Comparison of ENCODE assay signal across 9 mouse cellular contexts in genomic region chr2:91462196-91462595, GRCm38 (mm10). TPM values are rescaled to one million over a fixed set of nuclear protein-coding genes. Genes with fewer than 3 reads are reported as not detected.
A peak's percentile ranks its signal among the peaks of the same experiment; 100 is the strongest.
DNase-seq lines count a peak whose midpoint lies in the region; ATAC-seq and TF ChIP-seq lines count a peak whose summit lies in the region.
"Had no signal": no experiment of that assay in that cellular context is flagged by ENCODE, and none has a peak within 500 bp of the region (broad histone marks: within the 10 kb centered on the region; RNA-seq: fewer than 3 reads in every experiment).

No protein-coding gene starts in this region.

- 10% methylated on average over 2 of the region's 2 CpGs for WGBS in heart, embryonic 10.5 days
- WGBS in heart, adult 2 months: 63% methylated on average over 2 of the region's 2 CpGs
- WGBS in hindbrain, embryonic 12.5 days: 4% methylated on average over 2 of the region's 2 CpGs
- WGBS in midbrain, embryonic 12.5 days: 9% methylated on average over 2 of the region's 2 CpGs

- H3K4me2 ChIP-seq in hindbrain, embryonic 12.5 days (replicated peaks): peak overlapping the region; percentile 44
- H3K4me2 ChIP-seq in midbrain, embryonic 12.5 days (replicated peaks): peak overlapping the region; percentile 38

- no peaks in the 10 kb centered on the region for H3K79me2 ChIP-seq in heart, adult 2 months (replicated peaks; ENCODE audit: control insufficient read depth, insufficient read depth, low read length)

- TF ChIP-seq EP300 in heart, adult 2 months (IDR thresholded peaks at IDR 0.05; ENCODE audit: insufficient read depth, low read depth, low read length): no peak

- no peak for ATAC-seq in hindbrain, embryonic 12.5 days (ENCODE audit: low FRiP score)
- no peak for ATAC-seq in midbrain, embryonic 12.5 days (ENCODE audit: low FRiP score, low read depth)
- no peak for ATAC-seq in megakaryocyte-erythroid progenitor cell, adult 5-6 weeks (replicated peaks; ENCODE audit: low FRiP score, low TSS enrichment, poor library complexity, severe bottlenecking)
- ATAC-seq in erythroid progenitor cell, adult 5-6 weeks (replicated peaks; ENCODE audit: low FRiP score, poor library complexity, severe bottlenecking): no peak

- no peak for TF ChIP-seq POLR2A in heart, adult 2 months (IDR thresholded peaks at IDR 0.05; ENCODE audit: insufficient read depth, low read depth, low read length)

- peaks cover 60% of the 10 kb centered on the region for H3K4me1 ChIP-seq in heart, embryonic 10.5 days
- H3K4me1 ChIP-seq in heart, adult 2 months (ENCODE audit: control insufficient read depth, insufficient read depth, low read length): peaks cover 4% of the 10 kb centered on the region
- peaks cover 41% of the 10 kb centered on the region for H3K4me1 ChIP-seq in hindbrain, embryonic 12.5 days
- peaks cover 54% of the 10 kb centered on the region for H3K4me1 ChIP-seq in midbrain, embryonic 12.5 days

- no peaks in the 10 kb centered on the region for H3K27me3 ChIP-seq in heart, embryonic 10.5 days (ENCODE audit: insufficient read depth, poor library complexity, severe bottlenecking)
- no peaks in the 10 kb centered on the region for H3K27me3 ChIP-seq in heart, adult 2 months (ENCODE audit: control insufficient read depth, insufficient read depth, low read length)
- no peaks in the 10 kb centered on the region for H3K27me3 ChIP-seq in hindbrain, embryonic 12.5 days
- H3K27me3 ChIP-seq in midbrain, embryonic 12.5 days: 0 out of 2 replicates have a peak, but pooled peaks cover 10% of the 10 kb centered on the region

- peak overlapping the region; percentile 79 for H3K27ac ChIP-seq in heart, embryonic 10.5 days
- no peak overlapping the region; the same call in 1 of the 2 replicates for H3K27ac ChIP-seq in heart, adult 2 months
- peak overlapping the region; percentile 68; the same call in 1 of the 2 replicates for H3K27ac ChIP-seq in hindbrain, embryonic 12.5 days
- H3K27ac ChIP-seq in midbrain, embryonic 12.5 days (replicated peaks): 0 out of 2 replicates have a peak overlapping the region, but pooled peaks have one; percentile 39

- intact Hi-C loops in heart, adult 2 months (cut with DNase I): no loop called here

- no peak overlapping the region for H3K9ac ChIP-seq in heart, adult 2 months (ENCODE audit: low read depth, low read length)
- no peak overlapping the region for H3K9ac ChIP-seq in hindbrain, embryonic 12.5 days
- no peak overlapping the region; the same call in 1 of the 2 replicates for H3K9ac ChIP-seq in midbrain, embryonic 12.5 days (replicated peaks)

- DNase-seq in heart, embryonic 10.5 days (ENCODE audit: low spot score): no peak
- DNase-seq in heart, adult 2 months: no peak
- peak; percentile 65 for DNase-seq in embryo, embryonic 10.5 days (ENCODE audit: low spot score)
- no peak for DNase-seq in adipocyte (ENCODE audit: low spot score)
- DNase-seq: spleen, adult 18-20 months had no signal

- no peaks in the 10 kb centered on the region for H3K9me3 ChIP-seq in heart, embryonic 10.5 days
- H3K9me3 ChIP-seq in hindbrain, embryonic 12.5 days (replicated peaks): no peaks in the 10 kb centered on the region
- H3K9me3 ChIP-seq in midbrain, embryonic 12.5 days: peaks cover 7% of the 10 kb centered on the region; the same call in 1 of the 2 replicates

- peak overlapping the region; percentile 36 for H3K4me3 ChIP-seq in heart, embryonic 10.5 days
- no peak overlapping the region for H3K4me3 ChIP-seq in heart, adult 2 months
- 0 out of 2 replicates have a peak overlapping the region, but pooled peaks have one; percentile 7 for H3K4me3 ChIP-seq in hindbrain, embryonic 12.5 days
- H3K4me3 ChIP-seq in midbrain, embryonic 12.5 days: no peak overlapping the region

- no peaks in the 10 kb centered on the region for H3K36me3 ChIP-seq in heart, embryonic 10.5 days
- H3K36me3 ChIP-seq in heart, adult 2 months (ENCODE audit: control insufficient read depth, insufficient read depth, low read length): no peaks in the 10 kb centered on the region
- H3K36me3 ChIP-seq in hindbrain, embryonic 12.5 days: no peaks in the 10 kb centered on the region
- H3K36me3 ChIP-seq in midbrain, embryonic 12.5 days: no peaks in the 10 kb centered on the region

- no peak for TF ChIP-seq CTCF in heart, adult 2 months (IDR thresholded peaks at IDR 0.05)

RNA-seq across cellular contexts. Expression of gene Lrp4, which starts 4.9 kb away (rescaled TPM):
- polyA plus RNA-seq in heart, embryonic 10.5 days (2016; fragmentation: Nextera tagmentation; extraction: Ambion mirVana): 4.6 and 5.7 TPM in 2 replicates
- 10 to 100 TPM; 10.6 to 12.3 TPM for total RNA-seq in heart, adult 2 months (2021)
- polyA plus RNA-seq in heart, adult 2 months (2012; rRNA removed): 3.8 and 6.7 TPM in 2 replicates
- polyA plus RNA-seq in hindbrain, embryonic 12.5 days (2016; fragmentation: Nextera tagmentation; extraction: Ambion mirVana): 5.8 and 6.4 TPM in 2 replicates
- polyA plus RNA-seq in midbrain, embryonic 12.5 days (2016; fragmentation: Nextera tagmentation; extraction: Ambion mirVana): 8.5 and 9.8 TPM in 2 replicates
- not detected in 2 replicates for total RNA-seq in megakaryocyte-erythroid progenitor cell, adult 5-6 weeks (2014; fragmentation: Nextera tagmentation)
- total RNA-seq in megakaryocyte-erythroid progenitor cell, adult 5-6 weeks (2017): 0.23 TPM in 1 of 2 replicates, not detected in the other
- 0.42 and 1.1 TPM in 2 replicates for total RNA-seq in erythroid progenitor cell, adult 5-6 weeks (2015; ENCODE audit: low replicate concordance)
- 0.51 and 2.6 TPM in 2 replicates for total RNA-seq in erythroid progenitor cell, adult 5-6 weeks (2017; ENCODE audit: low replicate concordance)

RNA-seq across cellular contexts. Expression of gene 1110051M20Rik, which starts 17.7 kb away (rescaled TPM):
- 43.2 and 50.1 TPM in 2 replicates for polyA plus RNA-seq in heart, embryonic 10.5 days (2016; fragmentation: Nextera tagmentation; extraction: Ambion mirVana)
- total RNA-seq in heart, adult 2 months (2021): 10 to 100 TPM in 1 of 2 experiments, 1 to 10 TPM in 1; 8.4 to 13.2 TPM
- polyA plus RNA-seq in heart, adult 2 months (2012; rRNA removed): 14.7 and 18.4 TPM in 2 replicates
- 104 and 105 TPM in 2 replicates for polyA plus RNA-seq in hindbrain, embryonic 12.5 days (2016; fragmentation: Nextera tagmentation; extraction: Ambion mirVana)
- 113 and 117 TPM in 2 replicates for polyA plus RNA-seq in midbrain, embryonic 12.5 days (2016; fragmentation: Nextera tagmentation; extraction: Ambion mirVana)
- total RNA-seq in megakaryocyte-erythroid progenitor cell, adult 5-6 weeks (2014; fragmentation: Nextera tagmentation): 11.1 and 12.1 TPM in 2 replicates
- total RNA-seq in megakaryocyte-erythroid progenitor cell, adult 5-6 weeks (2017): 3.1 and 9.3 TPM in 2 replicates
- total RNA-seq in erythroid progenitor cell, adult 5-6 weeks (2015; ENCODE audit: low replicate concordance): 1.4 and 3.8 TPM in 2 replicates
- total RNA-seq in erythroid progenitor cell, adult 5-6 weeks (2017; ENCODE audit: low replicate concordance): 1.2 and 4.0 TPM in 2 replicates

Comparison
In these comparisons a context has a peak if more than half of its experiments do, and no peak if none do; other contexts are left out.
1. H3K4me3 ChIP-seq: peak in heart, embryonic 10.5 days (single experiment) and hindbrain, embryonic 12.5 days (single experiment); none in heart, adult 2 months (single experiment) and midbrain, embryonic 12.5 days (single experiment).